Comparison of ENCODE assay signal across 20 mouse cellular contexts in genomic region chr2:178471546-178472480, GRCm38 (mm10). TPM values are rescaled to one million over a fixed set of nuclear protein-coding genes. Genes with fewer than 3 reads are reported as not detected.
DNase-seq lines count a peak whose midpoint lies in the region; ATAC-seq and TF ChIP-seq lines count a peak whose summit lies in the region.
"Had no signal": no experiment of that assay in that cellular context is flagged by ENCODE, and none has a peak within 500 bp of the region (broad histone marks: within the 10 kb centered on the region; RNA-seq: fewer than 3 reads in every experiment).

No protein-coding gene starts in this region.

- H3K79me2 ChIP-seq in heart, adult 2 months (replicated peaks; ENCODE audit: control insufficient read depth, insufficient read depth, low read length), result no peaks in the 10 kb centered on the region

- DNase-seq in heart, adult 11 months, result peak; percentile 74
- DNase-seq in heart, adult 2 months, result no peak
- DNase-seq in midbrain, embryonic 14.5 days, result peak; percentile 19
- no peak for DNase-seq in midbrain, postnatal 0 days (ENCODE audit: low spot score)
- no peak for DNase-seq in liver, embryonic 14.5 days (ENCODE audit: low read depth in 3 of 3, low spot score in 3 of 3)
- DNase-seq in yolk sac, embryonic 10.5 days (ENCODE audit: low spot score), result peak; percentile 24
- no peak for DNase-seq in spleen, postnatal 14 days (ENCODE audit: low spot score in 2 of 2)
- no peak for DNase-seq in spleen, postnatal 10 days (ENCODE audit: low spot score in 2 of 2)
- DNase-seq: adrenal gland, postnatal 14 days; cerebellum, adult 9-11 months; embryo, embryonic 11 days; gastrocnemius, postnatal 10 days; heart, postnatal 4 days; kidney, adult 8-10 months; lung, postnatal 36 days had no signal

- H3K4me3 ChIP-seq in heart, adult 2 months, result no peak overlapping the region
- H3K4me3 ChIP-seq in midbrain, embryonic 14.5 days (replicated peaks; ENCODE audit: low read depth, low read length), result no peak overlapping the region
- no peak overlapping the region for H3K4me3 ChIP-seq in midbrain, postnatal 0 days (ENCODE audit: low read depth, low read length)
- no peak overlapping the region for H3K4me3 ChIP-seq in liver, embryonic 14.5 days (ENCODE audit: insufficient read depth in 1 of 2, low read depth in 2 of 2, low read length in 2 of 2)
- H3K4me3 ChIP-seq: erythroblast, embryonic 14.5 days; heart, embryonic 13.5 days; left cerebral cortex, adult 2 months; midbrain, embryonic 12.5 days had no signal

- H3K4me1 ChIP-seq in heart, adult 2 months (ENCODE audit: control insufficient read depth, insufficient read depth, low read length), result no peaks in the 10 kb centered on the region
- H3K4me1 ChIP-seq in midbrain, embryonic 14.5 days (ENCODE audit: control insufficient read depth, insufficient read depth, low read length), result peaks cover 10% of the 10 kb centered on the region; the same call in 1 of the 2 replicates
- H3K4me1 ChIP-seq in midbrain, postnatal 0 days (ENCODE audit: insufficient read depth, low read length), result 0 out of 2 replicates have a peak, but pooled peaks cover 3% of the 10 kb centered on the region
- H3K4me1 ChIP-seq in liver, embryonic 14.5 days (replicated peaks; ENCODE audit: control insufficient read depth in 2 of 2, insufficient read depth in 2 of 2, low read length in 1 of 2), result 0 out of 4 replicates have a peak, but pooled peaks cover 0 to 7% of the 10 kb centered on the region in 2 experiments
- H3K4me1 ChIP-seq: heart, embryonic 13.5 days; midbrain, embryonic 12.5 days had no signal

- intact Hi-C loops in heart, adult 2 months (cut with DNase I), result no loop called here

- H3K9me3 ChIP-seq in midbrain, embryonic 14.5 days (ENCODE audit: control insufficient read depth, low read length), result no peaks in the 10 kb centered on the region
- no peaks in the 10 kb centered on the region for H3K9me3 ChIP-seq in midbrain, postnatal 0 days (ENCODE audit: low read length)
- H3K9me3 ChIP-seq in liver, embryonic 14.5 days (ENCODE audit: control insufficient read depth, low read length), result no peaks in the 10 kb centered on the region
- H3K9me3 ChIP-seq: heart, embryonic 13.5 days; midbrain, embryonic 12.5 days had no signal

- no peak overlapping the region for H3K27ac ChIP-seq in heart, adult 2 months
- 0 out of 2 replicates have a peak overlapping the region, but pooled peaks have one; percentile 22 for H3K27ac ChIP-seq in midbrain, embryonic 14.5 days (replicated peaks; ENCODE audit: low read depth, low read length)
- no peak overlapping the region for H3K27ac ChIP-seq in midbrain, postnatal 0 days (ENCODE audit: low read depth, low read length)
- no peak overlapping the region for H3K27ac ChIP-seq in liver, embryonic 14.5 days
- H3K27ac ChIP-seq: heart, embryonic 13.5 days; left cerebral cortex, adult 2 months; midbrain, embryonic 12.5 days had no signal

- no peak for TF ChIP-seq POLR2A in heart, adult 2 months (IDR thresholded peaks at IDR 0.05; ENCODE audit: insufficient read depth, low read depth, low read length)

- no peaks in the 10 kb centered on the region for H3K27me3 ChIP-seq in heart, adult 2 months (ENCODE audit: control insufficient read depth, insufficient read depth, low read length)
- H3K27me3 ChIP-seq in midbrain, embryonic 14.5 days (ENCODE audit: control insufficient read depth, insufficient read depth, low read length), result no peaks in the 10 kb centered on the region
- H3K27me3 ChIP-seq in midbrain, postnatal 0 days (ENCODE audit: insufficient read depth, low read length), result no peaks in the 10 kb centered on the region
- H3K27me3 ChIP-seq in liver, embryonic 14.5 days (ENCODE audit: control insufficient read depth, insufficient read depth, low read length), result no peaks in the 10 kb centered on the region
- H3K27me3 ChIP-seq: midbrain, embryonic 12.5 days had no signal

- H3K4me2 ChIP-seq in midbrain, embryonic 14.5 days (ENCODE audit: low read length), result no peak overlapping the region
- no peak overlapping the region for H3K4me2 ChIP-seq in midbrain, postnatal 0 days (ENCODE audit: low read depth, low read length, poor library complexity, severe bottlenecking)
- H3K4me2 ChIP-seq in liver, embryonic 14.5 days (ENCODE audit: low read depth), result no peak overlapping the region
- H3K4me2 ChIP-seq: heart, embryonic 13.5 days; midbrain, embryonic 12.5 days had no signal

- no peaks in the 10 kb centered on the region for H3K36me3 ChIP-seq in heart, adult 2 months (ENCODE audit: control insufficient read depth, insufficient read depth, low read length)
- H3K36me3 ChIP-seq in midbrain, embryonic 14.5 days (ENCODE audit: control insufficient read depth, insufficient read depth, low read length), result no peaks in the 10 kb centered on the region
- H3K36me3 ChIP-seq in midbrain, postnatal 0 days (ENCODE audit: insufficient read depth, low read length), result no peaks in the 10 kb centered on the region
- H3K36me3 ChIP-seq in liver, embryonic 14.5 days (replicated peaks; ENCODE audit: control insufficient read depth, insufficient read depth, low read depth), result no peaks in the 10 kb centered on the region
- H3K36me3 ChIP-seq: heart, embryonic 13.5 days; midbrain, embryonic 12.5 days had no signal

- ATAC-seq in midbrain, embryonic 14.5 days (ENCODE audit: low FRiP score, low TSS enrichment), result no peak
- no peak for ATAC-seq in midbrain, postnatal 0 days (ENCODE audit: low FRiP score)
- peak; percentile 62 for ATAC-seq in liver, embryonic 14.5 days (ENCODE audit: insufficient read depth)

- TF ChIP-seq EP300 in heart, adult 2 months (IDR thresholded peaks at IDR 0.05; ENCODE audit: insufficient read depth, low read depth, low read length), result no peak
- TF ChIP-seq EP300 in liver, embryonic 14.5 days (IDR thresholded peaks at IDR 0.05; ENCODE audit: low read depth), result no peak

- 75% methylated on average over 17 of the region's 17 CpGs for WGBS in heart, adult 2 months
- WGBS in midbrain, embryonic 14.5 days, result 75% methylated on average over 17 of the region's 17 CpGs
- WGBS in midbrain, postnatal 0 days, result 74% methylated on average over 17 of the region's 17 CpGs
- WGBS in liver, embryonic 14.5 days (ENCODE audit: insufficient replicate concordance), result 52% methylated on average over 17 of the region's 17 CpGs

- TF ChIP-seq CTCF in heart, adult 2 months (IDR thresholded peaks at IDR 0.05), result no peak
- no peak for TF ChIP-seq CTCF in midbrain, postnatal 0 days (IDR thresholded peaks at IDR 0.05)
- TF ChIP-seq CTCF in liver, embryonic 14.5 days (IDR thresholded peaks at IDR 0.05; ENCODE audit: low read depth), result no peak

- H3K9ac ChIP-seq in heart, adult 2 months (ENCODE audit: low read depth, low read length), result no peak overlapping the region
- H3K9ac ChIP-seq in midbrain, embryonic 14.5 days (replicated peaks; ENCODE audit: low read length), result no peak overlapping the region
- H3K9ac ChIP-seq in midbrain, postnatal 0 days (replicated peaks; ENCODE audit: low read length, poor library complexity, severe bottlenecking), result no peak overlapping the region
- no peak overlapping the region for H3K9ac ChIP-seq in liver, embryonic 14.5 days (replicated peaks)
- H3K9ac ChIP-seq: heart, embryonic 13.5 days; midbrain, embryonic 12.5 days had no signal

RNA-seq across cellular contexts. Expression of gene Cdh26, which starts 41.5 kb away (rescaled TPM):
- total RNA-seq in heart, adult 2 months (2021), result not detected
- polyA plus RNA-seq in heart, adult 2 months (2012; rRNA removed), result 0.12 and 0.76 TPM in 2 replicates
- 0.23 and 0.47 TPM in 2 replicates for polyA plus RNA-seq in midbrain, embryonic 14.5 days (2014; fragmentation: Nextera tagmentation; extraction: Ambion mirVana)
- total RNA-seq in midbrain, postnatal 0 days (2014; rRNA removed), result 0.49 and 11.5 TPM in 2 replicates
- polyA plus RNA-seq in midbrain, postnatal 0 days (2015; fragmentation: Nextera tagmentation; extraction: Ambion mirVana), result 0.29 and 0.32 TPM in 2 replicates
- polyA plus RNA-seq in liver, embryonic 14.5 days (2012; rRNA removed), result 0.10 and 0.15 TPM in 2 replicates
- polyA plus RNA-seq in liver, embryonic 14.5 days (2014; fragmentation: Nextera tagmentation; extraction: Ambion mirVana), result 0.09 and 0.14 TPM in 2 replicates
- total RNA-seq: adrenal gland, postnatal 14 days; CH12.LX had no signal
- polyA plus RNA-seq: erythroblast, embryonic 14.5 days had no signal

RNA-seq across cellular contexts. Expression of gene Fam217b, which starts 57.5 kb away (rescaled TPM):
- 10 to 100 TPM in 1 of 2 experiments, 1 to 10 TPM in 1; 9.1 to 10.6 TPM for total RNA-seq in heart, adult 2 months (2021)
- 5.5 and 9.5 TPM in 2 replicates for polyA plus RNA-seq in heart, adult 2 months (2012; rRNA removed)
- 11.3 and 11.7 TPM in 2 replicates for polyA plus RNA-seq in midbrain, embryonic 14.5 days (2014; fragmentation: Nextera tagmentation; extraction: Ambion mirVana)
- 24.1 and 25.8 TPM in 2 replicates for total RNA-seq in midbrain, postnatal 0 days (2014; rRNA removed)
- polyA plus RNA-seq in midbrain, postnatal 0 days (2015; fragmentation: Nextera tagmentation; extraction: Ambion mirVana), result 26.4 and 28.1 TPM in 2 replicates
- 0.29 and 0.38 TPM in 2 replicates for polyA plus RNA-seq in liver, embryonic 14.5 days (2012; rRNA removed)
- polyA plus RNA-seq in liver, embryonic 14.5 days (2014; fragmentation: Nextera tagmentation; extraction: Ambion mirVana), result 0.50 and 0.82 TPM in 2 replicates
- polyA plus RNA-seq: erythroblast, embryonic 14.5 days had no signal

RNA-seq across cellular contexts. Expression of gene Ppp1r3d, which starts 57.5 kb away (rescaled TPM):
- total RNA-seq in heart, adult 2 months (2021), result 10 to 100 TPM; 12.6 to 13.7 TPM
- polyA plus RNA-seq in heart, adult 2 months (2012; rRNA removed), result 10.0 and 16.4 TPM in 2 replicates
- polyA plus RNA-seq in midbrain, embryonic 14.5 days (2014; fragmentation: Nextera tagmentation; extraction: Ambion mirVana), result 1.9 and 2.7 TPM in 2 replicates
- total RNA-seq in midbrain, postnatal 0 days (2014; rRNA removed), result 11.3 and 16.6 TPM in 2 replicates
- polyA plus RNA-seq in midbrain, postnatal 0 days (2015; fragmentation: Nextera tagmentation; extraction: Ambion mirVana), result 4.6 TPM in 2 replicates
- 0.45 and 0.47 TPM in 2 replicates for polyA plus RNA-seq in liver, embryonic 14.5 days (2012; rRNA removed)
- polyA plus RNA-seq in liver, embryonic 14.5 days (2014; fragmentation: Nextera tagmentation; extraction: Ambion mirVana), result 0.42 and 0.52 TPM in 2 replicates
- total RNA-seq: CH12.LX had no signal

Comparison
In these comparisons a context has a peak if more than half of its experiments do, and no peak if none do; other contexts are left out.
1. DNase-seq: peak in heart, adult 11 months (single experiment), midbrain, embryonic 14.5 days (single experiment) and yolk sac, embryonic 10.5 days (single experiment); none in heart, adult 2 months (0 of 2), midbrain, postnatal 0 days (single experiment), liver, embryonic 14.5 days (0 of 3), spleen, postnatal 14 days (0 of 2) and spleen, postnatal 10 days (0 of 2).